Mouse (Mus musculus): Measurements from ENCODE around the gene Gper1.

DNA sequence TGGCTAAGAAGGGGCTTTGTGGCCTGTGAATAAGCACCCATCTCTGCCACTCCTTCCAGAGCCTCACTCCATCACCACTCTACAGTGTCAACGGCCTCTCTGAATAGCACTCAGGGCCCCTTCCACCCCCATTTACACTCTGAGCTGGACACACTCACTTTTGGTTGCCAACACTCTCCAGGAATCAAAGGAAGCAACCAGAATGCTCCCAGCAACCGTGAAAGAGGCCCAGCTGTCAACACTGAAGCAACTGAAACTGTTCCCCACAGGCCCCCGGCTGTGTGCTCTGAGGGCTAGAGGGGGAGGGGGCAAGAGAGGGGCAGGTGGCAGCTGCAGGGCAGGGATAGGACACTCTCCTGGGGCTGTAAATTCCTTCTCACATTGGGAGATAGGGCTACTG lies 4.3 kb upstream of the Gper1 start:
- TF ChIP-seq CTCF (IDR thresholded peaks at IDR 0.05; ENCODE audit: low read depth, low read length) (no peak), TAL1 (conservative IDR thresholded peaks at IDR 0.05; ENCODE audit: low read depth, low read length) (no peak), GATA2 (IDR thresholded peaks at IDR 0.05; ENCODE audit: borderline replicate concordance, low read depth, low read length) (no peak)

Measured in G1E (cell line).